Mouse (Mus musculus) hindbrain, embryonic 16.5 days (tissue): Measurements from ENCODE around the gene Zfp672. TPM values are rescaled to one million over a fixed set of nuclear protein-coding genes. Genes with fewer than 3 reads are reported as not detected.
"Not testable (repeated sequence)": the region's sequence is repeated elsewhere in the genome, so short reads cannot be mapped to it uniquely, and the experiment has no call there.

Source experiments
- ATAC-seq: fragments of 200-750 bp; cut with Nextera tagmentation; 2 replicates; pipeline ENCODE4 v1.8.0; 2017; ENCODE audit warnings: moderate TSS enrichment, moderate library complexity
- H3K27ac ChIP-seq: fragments of 300-500 bp; sonication (generic); 2 replicates; pipeline ENCODE4 v1.5.1; 2014; ENCODE audit warnings: low read depth, mild to moderate bottlenecking, control low read depth, low read length, moderate library complexity
- H3K27me3 ChIP-seq: fragments of 300-500 bp; sonication (generic); replicated peaks from 2 replicates; pipeline ENCODE4 v1.6.1; 2014; ENCODE audit warnings: low read length; ENCODE audit not compliant: control insufficient read depth, insufficient read depth
- H3K36me3 ChIP-seq: fragments of 300-500 bp; sonication (generic); 2 replicates; pipeline ENCODE4 v1.6.1; 2014; ENCODE audit warnings: mild to moderate bottlenecking, low read length, moderate library complexity, mixed read lengths; ENCODE audit not compliant: control insufficient read depth, insufficient read depth
- H3K4me1 ChIP-seq: fragments of 300-500 bp; sonication (generic); 2 replicates; pipeline ENCODE4 v1.6.1; 2014; ENCODE audit warnings: low read depth, low read length; ENCODE audit not compliant: control insufficient read depth, insufficient read depth
- H3K4me2 ChIP-seq: fragments of 300-500 bp; sonication (generic); 2 replicates; pipeline ENCODE4 v1.6.1; 2014; ENCODE audit warnings: mild to moderate bottlenecking, low read length, control low read depth, moderate library complexity
- H3K4me3 ChIP-seq: fragments of 300-500 bp; sonication (generic); 2 replicates; pipeline ENCODE4 v1.5.1; 2014; ENCODE audit warnings: mild to moderate bottlenecking, low read length, control low read depth, moderate library complexity
- H3K9ac ChIP-seq: fragments of 300-500 bp; sonication (generic); 2 replicates; pipeline ENCODE4 v1.6.1; 2014; ENCODE audit warnings: low read depth, mild to moderate bottlenecking, control low read depth, low read length, moderate library complexity
- H3K9me3 ChIP-seq: fragments of 300-500 bp; sonication (generic); 2 replicates; pipeline ENCODE4 v1.6.1; 2014; ENCODE audit warnings: mild to moderate bottlenecking, low read length, moderate library complexity; ENCODE audit not compliant: control insufficient read depth
- WGBS: fragments of 180-500 bp; shearing (Covaris S2); extraction: QIAGEN DNeasy Blood & Tissue Kit; methylation state at CpG from one replicate; pipeline ENCODE4 v1.1.7; 2014; 5-methylcytosine and 5-hydroxymethylcytosine counted together
- polyA plus RNA-seq: library from polyadenylated mRNA; unstranded; fragments of >200 nt; fragmentation: Nextera tagmentation; extraction: Ambion mirVana; gene quantifications from 2 replicates; pipeline ENCODE4 v1.2.1, GENCODE M21; 2015

Zfp672 gene
- polyA plus RNA-seq = 38.2 and 38.6 TPM in 2 replicates

GRCm38 (mm10) chr11:58330276-58331148 lies at the start of gene Zfp672, which contains the start of gene Sh3bp5l:
TSS of gene Zfp672 (minus strand) at chr11:58330339.
TSS of gene Sh3bp5l (plus strand) at chr11:58330724.
- WGBS = under 1% methylated on average over 52 of the region's 52 CpGs
- peaks cover 30% of the 10 kb centered on the region for H3K4me1 ChIP-seq
- ATAC-seq = peak; percentile 97

GRCm38 (mm10) chr11:58379516-58379915 lies 49.4 kb upstream of the Zfp672 start:
- H3K4me3 ChIP-seq = no peak overlapping the region
- no peak overlapping the region for H3K4me2 ChIP-seq
- H3K9me3 ChIP-seq = no peaks in the 10 kb centered on the region
- no peaks in the 10 kb centered on the region for H3K36me3 ChIP-seq
- no peak for ATAC-seq
- H3K27ac ChIP-seq = no peak overlapping the region
- 97% methylated on average over 1 of the region's 1 CpGs for WGBS
- H3K4me1 ChIP-seq = no peaks in the 10 kb centered on the region
- no peak overlapping the region for H3K9ac ChIP-seq
- no peaks in the 10 kb centered on the region for H3K27me3 ChIP-seq

More at GRCm38 (mm10) chr11:58330276-58331148, at the start of gene Zfp672, which contains the start of gene Sh3bp5l:
- no peaks in the 10 kb centered on the region for H3K27me3 ChIP-seq
- peak within 1 kb of the TSS; percentile 96 for H3K4me2 ChIP-seq
- H3K9ac ChIP-seq = peak within 1 kb of the TSS; percentile 90
- no peaks in the 10 kb centered on the region for H3K9me3 ChIP-seq
- peak within 1 kb of the TSS; percentile 88 for H3K4me3 ChIP-seq
- peak within 1 kb of the TSS; percentile 80 for H3K27ac ChIP-seq
- peaks cover 10% of the 10 kb centered on the region for H3K36me3 ChIP-seq

GRCm38 (mm10) chr11:58378763-58379278 lies 48.7 kb upstream of the Zfp672 start, which contains the start of gene Lypd8:
TSS of gene Lypd8 (plus strand) at chr11:58379043.
- ATAC-seq = no peak
- Histone ChIP-seq H3K36me3 (no peaks in the 10 kb centered on the region), H3K27me3 (no peaks in the 10 kb centered on the region), H3K9me3 (no peaks in the 10 kb centered on the region), H3K9ac (no peak within 1 kb of the TSS), H3K4me3 (no peak within 1 kb of the TSS), H3K27ac (no peak within 1 kb of the TSS), H3K4me2 (no peak within 1 kb of the TSS), H3K4me1 (no peaks in the 10 kb centered on the region)
- WGBS = 93% methylated on average over 3 of the region's 3 CpGs

- no peaks in the 10 kb centered on the region for H3K27me3 ChIP-seq
- H3K9ac ChIP-seq = no peak overlapping the region
- H3K4me3 ChIP-seq = no peak overlapping the region
- ATAC-seq = no peak
- H3K27ac ChIP-seq = no peak overlapping the region
- H3K4me2 ChIP-seq = no peak overlapping the region
- WGBS = 79% methylated on average over 1 of the region's 1 CpGs
- H3K9me3 ChIP-seq = no peaks in the 10 kb centered on the region
- no peaks in the 10 kb centered on the region for H3K36me3 ChIP-seq
- no peaks in the 10 kb centered on the region for H3K4me1 ChIP-seq
These were observed 47.5 kb upstream of the Zfp672 start for GRCm38 (mm10) chr11:58377686-58378085.

- no peaks in the 10 kb centered on the region for H3K36me3 ChIP-seq
- 94% methylated on average over 2 of the region's 2 CpGs for WGBS
- H3K9ac ChIP-seq = no peak overlapping the region
- no peak overlapping the region for H3K4me3 ChIP-seq
- H3K4me1 ChIP-seq = no peaks in the 10 kb centered on the region
- ATAC-seq = no peak
- H3K4me2 ChIP-seq = no peak overlapping the region
- H3K27me3 ChIP-seq = no peaks in the 10 kb centered on the region
- no peak overlapping the region for H3K27ac ChIP-seq
- no peaks in the 10 kb centered on the region for H3K9me3 ChIP-seq
These were observed 47.1 kb upstream of the Zfp672 start for GRCm38 (mm10) chr11:58377273-58377672.

- not testable (repeated sequence) for H3K4me2 ChIP-seq, H3K27ac ChIP-seq, H3K9me3 ChIP-seq, H3K9ac ChIP-seq, H3K36me3 ChIP-seq, ATAC-seq, H3K4me1 ChIP-seq, H3K4me3 ChIP-seq, H3K27me3 ChIP-seq
- WGBS = no CpG with 5 or more reads among the region's 6 CpGs
These were observed 36.1 kb upstream of the Zfp672 start for GRCm38 (mm10) chr11:58366191-58366590.

- no peaks in the 10 kb centered on the region for H3K27me3 ChIP-seq
- WGBS = 66% methylated on average over 3 of the region's 3 CpGs
These were observed 34.3 kb upstream of the Zfp672 start for GRCm38 (mm10) chr11:58364454-58364853.

GRCm38 (mm10) chr11:58362562-58362961 lies 32.4 kb upstream of the Zfp672 start:
- not testable (repeated sequence) for H3K27me3 ChIP-seq, H3K4me2 ChIP-seq, H3K9ac ChIP-seq, H3K9me3 ChIP-seq, H3K4me3 ChIP-seq, H3K27ac ChIP-seq, ATAC-seq, H3K4me1 ChIP-seq, H3K36me3 ChIP-seq
- WGBS = no CpG with 5 or more reads among the region's 6 CpGs

More at GRCm38 (mm10) chr11:58364454-58364853, 34.3 kb upstream of the Zfp672 start:
- H3K4me2 ChIP-seq = no peak overlapping the region
- no peak overlapping the region for H3K27ac ChIP-seq
- no peaks in the 10 kb centered on the region for H3K9me3 ChIP-seq
- no peaks in the 10 kb centered on the region for H3K36me3 ChIP-seq
- no peak for ATAC-seq
- no peak overlapping the region for H3K4me3 ChIP-seq
- no peaks in the 10 kb centered on the region for H3K4me1 ChIP-seq
- H3K9ac ChIP-seq = no peak overlapping the region

- H3K4me3 ChIP-seq = no peak overlapping the region
- no peak overlapping the region for H3K9ac ChIP-seq
- no peak overlapping the region for H3K4me2 ChIP-seq
- H3K4me1 ChIP-seq = no peaks in the 10 kb centered on the region
- H3K9me3 ChIP-seq = no peaks in the 10 kb centered on the region
- no peak overlapping the region for H3K27ac ChIP-seq
- 77% methylated on average over 6 of the region's 6 CpGs for WGBS
- no peak for ATAC-seq
- H3K36me3 ChIP-seq = no peaks in the 10 kb centered on the region
- no peaks in the 10 kb centered on the region for H3K27me3 ChIP-seq
These were observed 27.9 kb upstream of the Zfp672 start for GRCm38 (mm10) chr11:58357844-58358534.
